Mouse (Mus musculus) midbrain, embryonic 16.5 days (tissue): ENCODE data around the gene Got1. TPM values are rescaled to one million over a fixed set of nuclear protein-coding genes. Genes with fewer than 3 reads are reported as not detected.
"Not testable (repeated sequence)": the region's sequence is repeated elsewhere in the genome, so short reads cannot be mapped to it uniquely, and the experiment has no call there.

Experiments
- ATAC-seq: fragments of 200-750 bp; cut with Nextera tagmentation; 2 replicates; pipeline ENCODE4 v1.8.0; 2017; ENCODE audit warnings: moderate TSS enrichment
- H3K27ac ChIP-seq: fragments of 300-500 bp; sonication (generic); 2 replicates; pipeline ENCODE4 v1.5.1; 2014; ENCODE audit warnings: mild to moderate bottlenecking, low read length, mixed read lengths
- H3K27me3 ChIP-seq: fragments of 300-500 bp; sonication (generic); 2 replicates; pipeline ENCODE4 v1.6.1; 2014; ENCODE audit warnings: low read depth, low read length, mixed read lengths; ENCODE audit not compliant: control insufficient read depth, insufficient read depth
- H3K36me3 ChIP-seq: fragments of 300-500 bp; sonication (generic); 2 replicates; pipeline ENCODE4 v1.6.1; 2014; ENCODE audit warnings: mild to moderate bottlenecking, low read length, moderate library complexity, mixed read lengths; ENCODE audit not compliant: control insufficient read depth, insufficient read depth
- H3K4me1 ChIP-seq: fragments of 300-500 bp; sonication (generic); 2 replicates; pipeline ENCODE4 v1.6.1; 2014; ENCODE audit warnings: mild to moderate bottlenecking, low read length, mixed read lengths; ENCODE audit not compliant: control insufficient read depth, insufficient read depth
- H3K4me2 ChIP-seq: fragments of 300-500 bp; sonication (generic); 2 replicates; pipeline ENCODE4 v1.6.1; 2014; ENCODE audit warnings: mild to moderate bottlenecking, low read length, mixed read lengths
- H3K4me3 ChIP-seq: fragments of 300-500 bp; sonication (generic); 2 replicates; pipeline ENCODE4 v1.5.1; 2014; ENCODE audit warnings: low read depth, mild to moderate bottlenecking, low read length, moderate library complexity, mixed read lengths
- H3K9ac ChIP-seq: fragments of 300-500 bp; sonication (generic); 2 replicates; pipeline ENCODE4 v1.6.1; 2014; ENCODE audit warnings: low read depth, low read length, mixed read lengths
- H3K9me3 ChIP-seq: fragments of 300-500 bp; sonication (generic); replicated peaks from 2 replicates; pipeline ENCODE4 v1.6.1; 2014; ENCODE audit warnings: mild to moderate bottlenecking, low read length, mixed read lengths; ENCODE audit not compliant: control insufficient read depth, poor library complexity, severe bottlenecking
- WGBS: fragments of 180-500 bp; shearing (Covaris S2); extraction: QIAGEN DNeasy Blood & Tissue Kit; methylation state at CpG from one replicate; pipeline ENCODE4 v1.1.7; 2014; 5-methylcytosine and 5-hydroxymethylcytosine counted together
- polyA plus RNA-seq: library from polyadenylated mRNA; unstranded; fragments of >200 nt; fragmentation: Nextera tagmentation; extraction: Ambion mirVana; gene quantifications from 2 replicates; pipeline ENCODE4 v1.2.1, GENCODE M21; 2015

Gene Got1
- polyA plus RNA-seq, 1 experiment from 2014 or later: 113 TPM

GRCm38 (mm10) chr19:43503593-43503992 lies 20.8 kb downstream of the Got1 start:
- H3K4me1 ChIP-seq, H3K9me3 ChIP-seq, ATAC-seq, H3K4me2 ChIP-seq, H3K27me3 ChIP-seq, H3K27ac ChIP-seq, H3K4me3 ChIP-seq, H3K9ac ChIP-seq: not testable (repeated sequence)
- peaks cover 36% of the 10 kb centered on the region for H3K36me3 ChIP-seq
- 94% methylated on average over 7 of the region's 9 CpGs for WGBS

DNA sequence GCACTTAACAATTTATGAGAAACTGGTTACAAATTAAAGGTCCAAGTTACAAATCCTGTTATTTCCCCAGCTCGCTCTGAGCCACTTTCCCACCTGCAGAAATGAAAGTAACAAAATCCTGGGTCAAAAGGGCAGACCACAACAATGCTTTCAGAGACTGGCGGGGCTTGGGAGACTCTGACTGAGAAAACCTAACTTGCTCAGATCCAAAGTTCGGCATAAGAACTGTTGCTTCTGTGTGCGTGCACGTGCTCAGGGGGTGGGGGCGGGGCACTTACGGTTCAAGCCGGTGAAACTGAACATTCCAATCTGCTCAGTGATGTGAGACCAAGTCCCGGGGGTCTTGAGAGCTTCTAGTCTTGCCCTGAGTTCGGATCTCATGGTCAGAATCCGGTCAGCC lies 21.8 kb downstream of the Got1 start:
- Histone ChIP-seq H3K27ac (no peak overlapping the region), H3K9me3 (no peaks in the 10 kb centered on the region), H3K4me3 (no peak overlapping the region), H3K9ac (no peak overlapping the region), H3K27me3 (no peaks in the 10 kb centered on the region), H3K36me3 (peaks cover 34% of the 10 kb centered on the region), H3K4me2 (no peak overlapping the region), H3K4me1 (no peaks in the 10 kb centered on the region)
- ATAC-seq: no peak
- WGBS: 75% methylated on average over 11 of the region's 11 CpGs

DNA sequence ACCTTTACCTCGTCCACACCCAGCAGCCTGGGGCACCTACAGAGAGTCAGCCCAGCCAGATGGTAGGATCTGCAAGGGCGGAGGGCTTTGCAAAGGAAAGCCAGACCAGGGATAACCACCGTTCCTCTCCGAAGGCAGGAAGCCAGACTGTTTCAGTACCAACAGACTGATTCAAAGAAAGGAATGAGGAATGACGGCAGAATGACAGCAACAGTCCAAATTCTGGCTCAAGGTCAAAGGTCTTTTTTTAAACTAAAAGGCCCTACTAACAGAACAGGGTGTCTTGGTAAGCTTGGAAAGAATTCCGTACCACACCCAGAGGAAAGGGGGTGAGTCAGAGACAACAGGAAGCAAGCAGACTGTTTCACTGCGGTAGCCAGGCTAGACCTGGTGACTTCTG lies 25.5 kb downstream of the Got1 start:
- Histone ChIP-seq H3K4me1 (no peaks in the 10 kb centered on the region), H3K9me3 (no peaks in the 10 kb centered on the region), H3K27me3 (peaks cover 4% of the 10 kb centered on the region; the same call in 1 of the 2 replicates), H3K4me3 (no peak overlapping the region), H3K36me3 (peaks cover 19% of the 10 kb centered on the region), H3K4me2 (no peak overlapping the region), H3K9ac (no peak overlapping the region), H3K27ac (no peak overlapping the region)
- ATAC-seq: no peak
- 85% methylated on average over 7 of the region's 7 CpGs for WGBS

DNA sequence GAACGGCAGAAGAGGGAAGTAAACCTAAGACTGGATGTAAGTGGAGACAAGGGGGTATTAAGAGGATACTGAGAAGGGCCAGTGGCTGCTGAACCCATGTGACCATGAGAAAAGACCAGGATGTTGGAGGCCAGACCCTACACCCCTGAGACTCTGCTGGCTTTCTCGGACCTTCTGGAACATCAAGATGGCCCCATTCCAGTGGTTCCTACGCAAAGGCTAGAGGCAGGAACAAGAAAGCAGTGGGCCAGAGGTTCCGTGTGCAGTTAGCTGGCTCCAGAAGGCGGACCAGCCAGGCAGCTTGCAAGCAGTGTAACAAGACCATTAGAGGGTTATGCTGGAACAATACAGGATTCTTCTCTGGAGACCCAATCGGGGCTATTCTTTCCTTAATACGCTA lies 27.0 kb downstream of the Got1 start:
- no peak overlapping the region for H3K4me3 ChIP-seq
- no peak overlapping the region for H3K27ac ChIP-seq
- H3K36me3 ChIP-seq: peaks cover 14% of the 10 kb centered on the region
- no peaks in the 10 kb centered on the region for H3K4me1 ChIP-seq
- no peak overlapping the region for H3K4me2 ChIP-seq
- H3K9ac ChIP-seq: no peak overlapping the region
- ATAC-seq: no peak
- 90% methylated on average over 7 of the region's 7 CpGs for WGBS
- peaks cover 4% of the 10 kb centered on the region; the same call in 1 of the 2 replicates for H3K27me3 ChIP-seq
- no peaks in the 10 kb centered on the region for H3K9me3 ChIP-seq

DNA sequence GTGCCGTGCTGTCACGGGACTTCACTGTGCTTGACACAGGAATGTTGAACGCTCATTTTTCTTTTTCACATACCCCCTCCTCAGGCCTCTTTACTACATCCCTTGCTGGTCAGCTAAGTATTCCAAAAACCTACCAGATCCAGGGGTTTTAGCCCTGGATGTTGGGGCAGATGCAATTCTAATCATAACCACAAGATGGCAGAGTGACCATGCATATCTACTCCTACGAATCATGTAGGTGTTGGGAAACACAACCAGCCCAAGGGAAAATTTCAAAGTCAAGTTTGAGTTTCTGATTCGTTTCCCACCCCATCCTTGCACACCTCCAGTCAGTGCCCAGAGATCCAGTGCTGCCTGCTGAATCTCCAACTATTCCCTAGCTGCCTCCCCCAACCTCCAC lies 28.6 kb downstream of the Got1 start:
- no peaks in the 10 kb centered on the region for H3K4me1 ChIP-seq
- 16% methylated on average over 5 of the region's 5 CpGs for WGBS
- H3K9ac ChIP-seq: no peak overlapping the region
- peaks cover 4% of the 10 kb centered on the region; the same call in 1 of the 2 replicates for H3K27me3 ChIP-seq
- H3K27ac ChIP-seq: no peak overlapping the region
- H3K4me2 ChIP-seq: no peak overlapping the region
- no peak overlapping the region for H3K4me3 ChIP-seq
- H3K36me3 ChIP-seq: peaks cover 14% of the 10 kb centered on the region
- ATAC-seq: 0 out of 2 replicates have a peak, but pooled peaks have one; percentile 19
- no peaks in the 10 kb centered on the region for H3K9me3 ChIP-seq

GRCm38 (mm10) chr19:43494914-43495313 lies 29.5 kb downstream of the Got1 start:
- WGBS: 11% methylated on average over 14 of the region's 14 CpGs
- H3K4me2 ChIP-seq: peak overlapping the region; percentile 54
- peaks cover 4% of the 10 kb centered on the region; the same call in 1 of the 2 replicates for H3K27me3 ChIP-seq
- no peaks in the 10 kb centered on the region for H3K9me3 ChIP-seq
- ATAC-seq: no peak
- H3K36me3 ChIP-seq: peaks cover 8% of the 10 kb centered on the region
- no peak overlapping the region for H3K9ac ChIP-seq
- H3K4me3 ChIP-seq: peak overlapping the region; percentile 15
- H3K27ac ChIP-seq: no peak overlapping the region
- H3K4me1 ChIP-seq: no peaks in the 10 kb centered on the region

DNA sequence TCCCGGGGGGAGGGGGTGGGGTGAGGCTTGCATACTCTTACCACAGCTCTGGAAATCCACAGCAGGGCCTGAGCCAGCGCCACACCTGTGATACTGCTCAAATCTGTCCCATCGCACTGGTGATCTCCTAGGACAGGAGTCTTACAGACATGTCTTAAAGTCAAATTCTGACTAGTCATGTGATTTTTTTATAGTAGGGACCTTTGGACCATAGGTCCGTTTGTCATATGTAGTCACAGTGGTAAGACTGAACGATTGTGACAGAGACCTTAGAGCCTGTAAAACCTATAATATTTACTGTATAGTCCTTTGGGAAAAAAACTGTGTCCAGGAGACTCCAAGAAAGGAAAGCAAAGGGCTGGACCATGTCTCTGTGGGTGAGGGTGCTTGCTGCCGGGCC lies 30.5 kb downstream of the Got1 start:
- H3K27ac ChIP-seq: no peak overlapping the region
- H3K9me3 ChIP-seq: no peaks in the 10 kb centered on the region
- no peak overlapping the region for H3K4me3 ChIP-seq
- H3K36me3 ChIP-seq: no peaks in the 10 kb centered on the region
- H3K4me1 ChIP-seq: no peaks in the 10 kb centered on the region
- no peak for ATAC-seq
- H3K9ac ChIP-seq: no peak overlapping the region
- WGBS: 82% methylated on average over 6 of the region's 6 CpGs
- peaks cover 4% of the 10 kb centered on the region; the same call in 1 of the 2 replicates for H3K27me3 ChIP-seq
- H3K4me2 ChIP-seq: no peak overlapping the region

DNA sequence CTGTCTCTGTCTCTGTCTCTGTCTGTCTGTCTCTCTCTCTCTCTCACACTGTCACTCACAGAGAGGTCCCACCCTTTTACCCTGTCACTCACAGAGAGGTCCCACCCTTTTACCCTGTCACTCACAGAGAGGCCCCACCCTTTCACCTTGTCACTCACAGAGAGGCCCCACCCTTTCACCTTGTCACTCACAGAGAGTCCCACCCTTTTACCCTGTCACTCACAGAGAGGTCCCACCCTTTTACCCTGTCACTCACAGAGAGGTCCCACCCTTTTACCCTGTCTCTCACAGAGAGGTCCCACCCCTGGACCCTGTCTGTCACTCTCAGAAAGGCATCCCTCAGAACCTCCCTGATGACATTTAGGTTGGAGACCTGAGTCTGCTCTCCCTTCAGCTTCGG lies 31.1 kb downstream of the Got1 start:
- 64% methylated on average over 1 of the region's 1 CpGs for whole genome bisulfite sequencing
- not testable (repeated sequence) for H3K4me3 ChIP-seq, H3K27me3 ChIP-seq, H3K9ac ChIP-seq, H3K4me2 ChIP-seq, H3K36me3 ChIP-seq, H3K4me1 ChIP-seq, ATAC-seq, H3K27ac ChIP-seq, H3K9me3 ChIP-seq

DNA sequence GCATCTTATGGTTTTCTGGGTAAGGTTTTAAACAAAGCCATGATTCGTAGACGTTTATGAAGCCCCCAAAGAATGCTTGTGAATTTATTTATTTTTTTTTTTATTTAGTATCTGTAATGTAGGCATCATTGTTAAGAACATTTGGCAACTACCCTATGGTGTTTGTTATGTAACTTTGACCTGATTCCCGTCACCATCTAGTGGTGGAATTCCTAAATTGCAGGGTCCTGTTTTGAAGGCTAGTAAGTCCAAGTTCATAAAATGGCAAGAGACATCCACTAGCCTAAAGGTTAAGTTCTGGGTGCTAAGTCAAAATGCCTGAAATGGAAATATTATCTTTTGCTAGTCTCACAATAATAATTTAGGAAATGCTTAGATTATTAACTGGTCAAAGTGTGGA lies 37.0 kb downstream of the Got1 start:
- no peaks in the 10 kb centered on the region for H3K4me1 ChIP-seq
- no peaks in the 10 kb centered on the region for H3K27me3 ChIP-seq
- H3K36me3 ChIP-seq: no peaks in the 10 kb centered on the region
- no peak overlapping the region for H3K4me2 ChIP-seq
- no peaks in the 10 kb centered on the region for H3K9me3 ChIP-seq
- H3K4me3 ChIP-seq: no peak overlapping the region
- no peak for ATAC-seq
- no peak overlapping the region for H3K27ac ChIP-seq
- WGBS: 40% methylated on average over 3 of the region's 3 CpGs
- no peak overlapping the region for H3K9ac ChIP-seq
